Comparison of ENCODE assay signal across 14 mouse cellular contexts in genomic region chr3:14861787-14862186, GRCm38 (mm10). TPM values are rescaled to one million over a fixed set of nuclear protein-coding genes. Genes with fewer than 3 reads are reported as not detected.
A peak's percentile ranks its signal among the peaks of the same experiment; 100 is the strongest.
DNase-seq lines count a peak whose midpoint lies in the region; ATAC-seq and TF ChIP-seq lines count a peak whose summit lies in the region.
"Had no signal": no experiment of that assay in that cellular context is flagged by ENCODE, and none has a peak within 500 bp of the region (broad histone marks: within the 10 kb centered on the region; RNA-seq: fewer than 3 reads in every experiment).

No protein-coding gene starts in this region.

- no peak for TF ChIP-seq CTCF in C2C12 (IDR thresholded peaks at IDR 0.05; ENCODE audit: control insufficient read depth, insufficient read depth, insufficient read length)

- H3K36me3 ChIP-seq in C2C12 (ENCODE audit: control insufficient read depth, insufficient read depth), result no peaks in the 10 kb centered on the region
- H3K36me3 ChIP-seq in hindbrain, embryonic 10.5 days, result no peaks in the 10 kb centered on the region
- H3K36me3 ChIP-seq in midbrain, embryonic 13.5 days, result no peaks in the 10 kb centered on the region
- H3K36me3 ChIP-seq: liver, embryonic 13.5 days had no signal

- H3K4me1 ChIP-seq in hindbrain, embryonic 10.5 days (replicated peaks), result peaks cover 16% of the 10 kb centered on the region
- H3K4me1 ChIP-seq in midbrain, embryonic 13.5 days (replicated peaks), result peaks cover 17% of the 10 kb centered on the region
- H3K4me1 ChIP-seq: liver, embryonic 13.5 days had no signal

- H3K4me3 ChIP-seq in C2C12 (ENCODE audit: insufficient read depth, poor library complexity, severe bottlenecking), result no peak overlapping the region
- H3K4me3 ChIP-seq in hindbrain, embryonic 10.5 days, result peak overlapping the region; percentile 58; the same call in 1 of the 2 replicates
- 0 out of 2 replicates have a peak overlapping the region, but pooled peaks have one; percentile 17 for H3K4me3 ChIP-seq in midbrain, embryonic 13.5 days (replicated peaks)

- no peak for ATAC-seq in midbrain, embryonic 13.5 days

- peak; percentile 26 for DNase-seq in Muller cell, postnatal 12 days (ENCODE audit: inconsistent ontology term)
- DNase-seq in hindbrain, embryonic 10.5 days (ENCODE audit: low spot score), result no peak
- DNase-seq in lung, postnatal 36 days, result no peak
- DNase-seq in c-Kit-positive CD71-positive TER-119-positive erythroid progenitor cells, embryonic 14.5 days (ENCODE audit: low spot score), result no peak
- DNase-seq in spleen, adult 18-20 months, result no peak
- DNase-seq in layer of hippocampus, adult 9-10 months (ENCODE audit: low spot score), result no peak
- DNase-seq: adrenal gland, postnatal 14 days; heart, postnatal 10 days; kidney, adult 18-20 months; liver, embryonic 13.5 days; right cerebral cortex, adult 18-20 months; thymus, adult 2 months had no signal

- no peak overlapping the region for H3ac ChIP-seq in C2C12 (ENCODE audit: control insufficient read depth, insufficient read length, low read depth)

- H3K79me2 ChIP-seq in C2C12 (ENCODE audit: control insufficient read depth, insufficient read depth), result no peaks in the 10 kb centered on the region

- no peak overlapping the region for H3K9ac ChIP-seq in midbrain, embryonic 13.5 days (replicated peaks)
- H3K9ac ChIP-seq: liver, embryonic 13.5 days had no signal

- H3K27me3 ChIP-seq in C2C12 (ENCODE audit: control insufficient read depth, insufficient read depth, insufficient read length), result no peaks in the 10 kb centered on the region
- H3K27me3 ChIP-seq in hindbrain, embryonic 10.5 days (ENCODE audit: insufficient read depth, poor library complexity, severe bottlenecking), result no peaks in the 10 kb centered on the region
- H3K27me3 ChIP-seq in midbrain, embryonic 13.5 days, result no peaks in the 10 kb centered on the region

- no peak overlapping the region for H3K27ac ChIP-seq in hindbrain, embryonic 10.5 days
- H3K27ac ChIP-seq in midbrain, embryonic 13.5 days, result no peak overlapping the region
- H3K27ac ChIP-seq: liver, embryonic 13.5 days had no signal

- no peaks in the 10 kb centered on the region for H3K79me3 ChIP-seq in C2C12 (ENCODE audit: low read depth)

- peak overlapping the region; percentile 86 for H3K4me2 ChIP-seq in midbrain, embryonic 13.5 days (replicated peaks)

- no peaks in the 10 kb centered on the region for H3K9me3 ChIP-seq in hindbrain, embryonic 10.5 days
- no peaks in the 10 kb centered on the region for H3K9me3 ChIP-seq in midbrain, embryonic 13.5 days
- H3K9me3 ChIP-seq: liver, embryonic 13.5 days had no signal

- 23% methylated on average over 4 of the region's 4 CpGs for WGBS in hindbrain, embryonic 10.5 days
- 11% methylated on average over 4 of the region's 4 CpGs for WGBS in midbrain, embryonic 13.5 days

TF ChIP-seq in C2C12, 6 proteins besides CTCF, POLR2A, EP300 and RAD21:
- TF ChIP-seq MAX (IDR thresholded peaks at IDR 0.05) (no peak), USF1 (IDR thresholded peaks at IDR 0.05; ENCODE audit: low read depth) (peak; percentile 4)

RNA-seq across cellular contexts. Expression of gene Car3, which starts 1.5 kb away (rescaled TPM):
- polyA plus RNA-seq in C2C12 (2012; fragmentation: generic; extraction: Trizol), result 26.3 TPM
- 2.0 and 3.7 TPM in 2 replicates for polyA plus RNA-seq in hindbrain, embryonic 10.5 days (2016; fragmentation: Nextera tagmentation; extraction: Ambion mirVana)
- polyA plus RNA-seq in midbrain, embryonic 13.5 days (2015; fragmentation: Nextera tagmentation; extraction: Ambion mirVana), result 1.5 TPM in 2 replicates

RNA-seq across cellular contexts. Expression of gene Car2, which starts 24.3 kb away (rescaled TPM):
- polyA plus RNA-seq in C2C12 (2012; fragmentation: generic; extraction: Trizol), result 1.4 TPM
- polyA plus RNA-seq in hindbrain, embryonic 10.5 days (2016; fragmentation: Nextera tagmentation; extraction: Ambion mirVana), result 84.6 and 101 TPM in 2 replicates
- polyA plus RNA-seq in midbrain, embryonic 13.5 days (2015; fragmentation: Nextera tagmentation; extraction: Ambion mirVana), result 20.3 and 22.0 TPM in 2 replicates

RNA-seq across cellular contexts. Expression of gene Car1, which starts 53.6 kb away (rescaled TPM):
- 0.04 TPM for polyA plus RNA-seq in C2C12 (2012; fragmentation: generic; extraction: Trizol)
- polyA plus RNA-seq in hindbrain, embryonic 10.5 days (2016; fragmentation: Nextera tagmentation; extraction: Ambion mirVana), result not detected in 2 replicates
- 0.17 TPM in 1 of 2 replicates, not detected in the other for polyA plus RNA-seq in midbrain, embryonic 13.5 days (2015; fragmentation: Nextera tagmentation; extraction: Ambion mirVana)
